Mouse (Mus musculus): ENCODE measurements around the gene Prss47.

The Prss47 gene

DNA sequence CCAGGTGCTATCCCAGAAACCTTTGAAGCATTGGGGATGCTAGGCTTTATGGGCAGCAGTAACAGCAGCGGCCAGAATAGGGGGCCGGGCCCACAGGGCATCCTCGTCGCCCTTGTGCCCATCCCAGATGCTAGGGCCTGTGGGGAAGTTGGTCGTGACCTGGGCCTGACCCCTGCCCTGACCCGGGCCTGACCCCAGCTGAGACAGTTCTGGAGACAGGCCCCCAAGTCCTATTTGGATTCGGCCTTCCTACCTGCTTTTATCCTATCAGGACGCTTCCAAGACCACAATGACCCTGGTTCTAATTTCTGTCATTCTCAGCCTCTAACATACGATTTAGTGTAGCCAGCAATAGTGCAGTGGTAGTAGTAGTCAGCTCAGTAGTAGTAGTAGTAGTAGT, at the start of gene Prss47:
Gene Prss47 (minus strand): TSS at position 101 of the 400 bp plus-strand sequence.
- DNase-seq (ENCODE audit: low spot score): no peak

DNA sequence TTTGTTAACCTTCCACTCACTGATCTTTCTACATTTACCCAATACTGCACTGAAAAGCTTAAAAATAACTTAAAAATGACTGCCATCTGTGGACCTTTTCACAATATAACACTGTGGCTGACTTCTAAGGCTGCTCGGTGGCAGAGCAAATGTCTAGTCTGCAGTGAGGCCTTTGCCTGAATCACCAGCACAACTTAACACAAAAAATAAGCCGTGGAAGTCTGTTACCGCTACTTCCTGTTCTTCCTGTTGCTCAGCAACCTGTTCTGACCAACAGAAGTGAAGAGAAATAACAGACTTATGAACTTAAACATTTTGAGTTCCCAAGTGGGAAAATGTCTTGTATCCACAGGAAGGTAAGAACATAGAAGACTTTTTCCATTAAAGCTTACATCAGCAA, 48.7 kb upstream of the Prss47 start:
- DNase-seq (ENCODE audit: low spot score): no peak

DNA sequence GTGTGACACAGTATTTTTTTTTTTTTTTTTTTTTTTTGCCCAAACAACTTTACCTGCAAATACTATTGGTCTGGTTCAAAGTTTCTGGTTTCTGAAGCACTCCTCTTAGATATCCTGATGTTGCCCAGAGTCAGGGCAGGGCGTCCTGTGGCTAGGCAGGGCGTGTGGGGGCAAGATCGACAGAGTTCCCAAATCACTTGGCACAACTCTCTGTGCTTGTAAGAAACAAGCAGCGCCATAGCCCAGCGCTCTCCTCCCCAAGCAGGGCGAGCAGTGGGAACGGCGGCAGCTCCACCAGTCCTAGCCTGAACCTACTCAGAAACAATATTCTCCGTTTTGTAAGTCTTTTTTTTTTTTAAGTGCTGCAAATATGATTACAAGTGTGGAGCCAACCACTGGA, 48.1 kb upstream of the Prss47 start:
- no peak for DNase-seq (ENCODE audit: low spot score)

DNA sequence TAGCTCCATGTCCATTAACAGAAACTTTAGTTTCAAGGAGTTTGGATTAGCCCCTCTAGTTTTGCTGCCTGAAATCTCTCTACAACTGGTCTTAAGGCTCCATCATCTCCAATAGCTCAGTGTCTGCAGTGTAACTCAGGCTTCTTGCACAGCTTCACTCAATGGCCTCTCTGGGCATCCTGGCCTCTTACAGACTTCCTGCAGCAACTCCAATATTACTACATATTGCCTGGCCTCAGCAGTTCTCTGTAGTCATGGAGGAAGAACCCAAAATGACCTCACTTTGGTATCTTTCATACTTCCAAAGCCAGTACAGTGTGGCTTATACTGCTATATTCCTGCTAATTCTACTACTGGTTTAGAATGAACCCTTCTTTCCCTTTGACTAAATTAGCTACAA, 44.5 kb upstream of the Prss47 start:
- DNase-seq (ENCODE audit: low spot score): no peak

DNA sequence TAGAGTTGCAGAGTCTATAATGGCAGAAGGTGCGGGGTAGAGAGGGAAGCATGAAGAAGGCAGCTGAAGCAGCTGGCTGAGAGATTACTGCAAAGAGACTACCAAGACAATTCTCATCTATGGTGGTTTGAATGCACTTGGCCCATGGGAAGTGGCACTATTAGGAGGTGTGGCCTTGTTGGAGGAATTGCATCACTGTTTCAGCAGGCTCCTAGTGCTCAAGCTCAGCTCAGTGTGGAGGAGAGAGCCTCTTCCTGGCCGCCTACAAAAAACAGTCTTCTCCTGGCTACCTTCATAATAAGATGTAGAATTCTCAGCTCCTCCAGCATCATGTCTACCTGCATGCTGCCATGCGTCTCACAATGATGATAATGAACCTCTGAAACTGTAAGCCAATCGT, 43.4 kb upstream of the Prss47 start:
- no peak for DNase-seq (ENCODE audit: low spot score)

DNA sequence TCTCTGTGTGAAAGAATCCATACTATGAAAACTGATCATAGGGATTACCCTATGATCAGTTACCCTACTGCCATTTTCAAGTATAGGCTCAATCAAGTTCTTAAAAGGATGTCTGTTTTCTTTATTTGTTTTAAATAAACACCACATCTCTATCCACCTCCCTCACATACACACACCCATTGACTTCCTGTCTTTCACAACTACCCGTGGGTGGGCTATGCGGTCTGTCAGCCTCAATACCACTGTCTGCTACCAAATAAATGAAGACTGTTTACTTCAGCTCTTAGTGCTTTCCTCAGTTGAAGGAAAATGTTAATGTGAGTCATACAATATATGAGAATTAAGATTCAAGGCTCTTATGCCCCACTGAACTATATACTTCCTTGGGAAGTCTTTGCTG, 17.4 kb upstream of the Prss47 start:
- no peak for DNase-seq (ENCODE audit: low spot score)

DNA sequence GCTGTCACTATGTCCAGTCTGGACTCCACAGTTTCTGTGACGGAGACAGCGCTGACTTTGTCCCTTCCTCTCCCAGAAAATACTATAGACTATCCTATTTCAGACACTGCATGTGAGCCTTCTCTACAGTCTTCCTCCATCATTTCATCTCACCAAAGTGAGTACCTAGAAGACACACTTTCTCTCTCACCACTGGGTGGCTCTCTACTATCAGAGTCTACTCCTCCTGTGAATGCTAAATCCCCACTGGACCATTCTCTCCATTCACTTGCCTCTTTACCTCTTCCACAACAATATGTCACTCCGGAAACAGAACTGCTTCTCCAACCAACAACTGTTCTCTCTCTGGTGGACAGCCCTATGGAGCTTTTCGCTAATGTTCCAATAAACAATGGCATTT, 17.5 kb downstream of the Prss47 start:
- DNase-seq (ENCODE audit: low spot score): peak; percentile 3

DNA sequence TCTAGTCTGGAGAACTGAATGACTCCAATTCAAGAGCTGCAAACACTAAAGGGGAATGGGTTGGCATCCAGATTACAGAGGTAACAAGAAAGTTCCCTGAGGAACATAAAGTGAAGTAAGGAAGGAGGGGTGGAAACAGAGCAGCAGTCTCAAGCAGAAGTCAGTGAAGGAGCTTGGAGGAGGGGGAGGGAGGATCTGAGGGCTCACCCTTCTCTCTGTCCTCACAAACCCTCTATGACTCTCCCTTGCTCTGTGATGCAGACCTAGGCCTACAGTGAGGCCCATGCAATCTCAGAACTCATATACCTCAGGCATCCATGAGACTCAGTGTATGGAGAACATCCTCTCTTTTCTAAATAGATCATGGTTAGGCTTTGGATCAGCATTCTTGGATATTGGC, 19.8 kb downstream of the Prss47 start, which contains the start of gene Spata31d1c:
Gene Spata31d1c (plus strand): TSS at position 301 of the 400 bp plus-strand sequence.
- DNase-seq (ENCODE audit: low spot score): no peak

DNA sequence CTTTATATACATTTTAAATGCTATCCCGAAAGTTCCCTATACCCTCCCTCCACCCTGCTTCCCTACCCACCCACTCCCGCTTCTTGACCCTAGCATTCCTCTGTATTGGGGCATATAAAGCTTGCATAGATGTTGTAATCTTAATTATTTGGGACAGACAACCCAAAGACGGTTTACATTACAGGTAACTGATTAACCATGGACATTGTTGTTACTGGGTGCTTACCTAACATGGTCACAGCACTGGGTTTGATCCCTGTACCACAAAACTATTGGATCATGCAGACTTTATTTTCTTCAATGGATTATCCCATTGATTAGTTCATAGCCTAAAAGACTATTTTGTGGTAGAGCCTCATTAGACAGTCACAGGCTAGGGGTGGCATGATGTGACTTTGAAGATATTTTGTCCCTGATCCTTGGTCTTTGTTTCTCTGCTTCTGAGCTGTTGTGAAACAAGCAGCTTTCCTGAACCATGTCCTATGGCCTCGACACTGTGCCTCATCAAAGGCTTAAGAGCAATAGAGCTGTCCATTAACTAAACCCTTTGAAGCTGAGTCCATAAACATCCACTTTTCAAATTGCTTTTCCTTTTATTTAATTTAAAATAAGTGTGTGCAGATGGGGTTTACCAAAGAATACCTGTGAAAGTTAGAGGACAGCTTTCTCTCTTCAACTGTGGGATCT, 41.4 kb downstream of the Prss47 start:
- no peak for DNase-seq (ENCODE audit: low spot score)

DNA sequence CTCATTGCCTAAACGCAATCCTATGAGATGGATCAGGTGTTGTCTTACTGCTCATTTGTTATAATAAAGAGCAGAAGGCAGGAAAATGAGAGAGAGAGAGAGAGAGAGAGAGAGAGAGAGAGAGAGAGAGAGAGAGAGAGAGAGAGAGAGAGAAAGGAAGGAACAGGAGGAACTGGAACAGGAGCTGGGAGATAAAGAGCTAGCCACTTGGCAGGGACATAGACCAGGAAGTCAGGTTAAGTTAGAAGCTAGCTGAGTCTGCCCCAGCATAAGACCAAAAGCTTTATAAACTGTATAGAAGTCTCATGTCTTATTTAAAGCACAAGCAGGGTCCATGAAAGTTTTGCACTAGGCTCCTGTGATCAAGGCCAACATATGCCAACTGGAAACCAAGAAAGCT, 44.6 kb downstream of the Prss47 start:
- DNase-seq (ENCODE audit: low spot score): no peak

DNA sequence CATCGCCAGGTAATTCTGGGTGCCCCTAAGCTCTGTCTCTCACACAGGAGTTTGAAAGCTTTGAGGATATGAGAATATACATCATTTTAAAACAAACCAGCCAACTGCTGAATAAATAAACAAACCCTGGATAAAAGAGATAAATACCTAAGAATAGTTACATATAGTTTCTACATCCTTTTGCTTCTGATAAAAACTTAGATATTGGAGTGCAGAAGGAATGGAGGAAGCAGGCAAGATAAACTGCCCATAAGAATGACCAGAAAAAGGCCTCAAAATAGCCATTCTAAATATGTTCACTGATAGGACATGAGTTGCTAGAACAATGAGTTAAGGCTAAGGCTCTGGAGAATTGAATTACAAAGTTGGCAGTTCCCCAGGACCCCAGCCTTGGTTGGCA, 45.8 kb downstream of the Prss47 start:
- no peak for DNase-seq (ENCODE audit: low spot score)

DNA sequence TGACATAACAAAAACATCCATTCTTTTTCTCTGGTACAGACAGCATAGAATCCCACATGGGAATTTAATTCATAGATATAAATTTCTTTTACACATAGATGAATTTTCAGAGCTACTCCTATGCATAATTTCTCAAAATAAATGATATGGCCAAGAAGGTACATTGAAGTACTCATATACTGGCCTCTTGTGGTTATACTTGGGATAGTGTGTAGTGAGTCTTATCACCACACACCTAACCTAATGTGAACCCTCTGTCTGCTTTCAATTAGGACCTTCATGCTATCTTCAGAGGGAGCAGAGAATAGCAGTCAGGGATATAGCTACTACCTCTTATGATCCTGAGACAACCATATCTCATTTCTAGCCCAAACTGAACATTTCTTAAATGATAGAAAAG, 47.1 kb downstream of the Prss47 start:
- DNase-seq (ENCODE audit: low spot score): peak; percentile 1
